Mouse (Mus musculus) hindbrain, postnatal 0 days (tissue): ENCODE results near the gene Olfr1056. TPM values are rescaled to one million over a fixed set of nuclear protein-coding genes. Genes with fewer than 3 reads are reported as not detected.
"Not testable (repeated sequence)": the region's sequence is repeated elsewhere in the genome, so short reads cannot be mapped to it uniquely, and the experiment has no call there.

Experiments used
- ATAC-seq: fragments of 200-750 bp; cut with Nextera tagmentation; 2 replicates; pipeline ENCODE4 v1.8.0; 2017; ENCODE audit warnings: mild to moderate bottlenecking, moderate TSS enrichment, moderate library complexity
- DNase-seq: peaks from one replicate; pipeline ENCODE4 v3.0.0-alpha.2; 2015; ENCODE audit warnings: low spot score
- H3K27ac ChIP-seq: fragments of 300-500 bp; sonication (generic); 2 replicates; pipeline ENCODE4 v1.5.1; 2014; ENCODE audit warnings: mild to moderate bottlenecking
- H3K27me3 ChIP-seq: fragments of 300-500 bp; sonication (generic); 2 replicates; pipeline ENCODE4 v1.6.1; 2014; ENCODE audit warnings: low read length, mixed read lengths; ENCODE audit not compliant: insufficient read depth
- H3K36me3 ChIP-seq: fragments of 300-500 bp; sonication (generic); 2 replicates; pipeline ENCODE4 v1.6.1; 2014; ENCODE audit warnings: low read length, mixed read lengths; ENCODE audit not compliant: insufficient read depth
- H3K4me1 ChIP-seq: fragments of 300-500 bp; sonication (generic); 2 replicates; pipeline ENCODE4 v1.6.1; 2014; ENCODE audit warnings: antibody characterized with exemption, low read length, mixed read lengths; ENCODE audit not compliant: insufficient read depth
- H3K4me2 ChIP-seq: fragments of 300-500 bp; sonication (generic); 2 replicates; pipeline ENCODE4 v1.6.1; 2014; ENCODE audit warnings: low read depth, mild to moderate bottlenecking, low read length, moderate library complexity, mixed read lengths
- H3K4me3 ChIP-seq: fragments of 300-500 bp; sonication (generic); 2 replicates; pipeline ENCODE4 v1.5.1; 2014; ENCODE audit warnings: low read length
- H3K9ac ChIP-seq: fragments of 300-500 bp; sonication (generic); replicated peaks from 2 replicates; pipeline ENCODE4 v1.6.1; 2014; ENCODE audit warnings: mild to moderate bottlenecking, low read length, moderate library complexity, mixed read lengths
- H3K9me3 ChIP-seq: fragments of 300-500 bp; sonication (generic); 2 replicates; pipeline ENCODE4 v1.6.1; 2016; ENCODE audit warnings: low read length, mixed read lengths
- CTCF ChIP-seq: IDR thresholded peaks from 2 replicates; pipeline ENCODE4 v1.5.1; 2016; ENCODE audit warnings: antibody characterized with exemption, control low read depth, low read depth
- WGBS: fragments of 180-500 bp; shearing (Covaris S2); extraction: QIAGEN DNeasy Blood & Tissue Kit; methylation state at CpG from one replicate; pipeline ENCODE4 v1.1.7; 2014; 5-methylcytosine and 5-hydroxymethylcytosine counted together
- polyA plus RNA-seq: library from polyadenylated mRNA; unstranded; fragments of >200 nt; fragmentation: Nextera tagmentation; extraction: Ambion mirVana; gene quantifications from 2 replicates; pipeline ENCODE4 v1.2.1, GENCODE M21; 2015
- total RNA-seq: library from RNA; depleted of rRNA; stranded (reverse); fragments of >200 nt; gene quantifications from 2 replicates; pipeline ENCODE4 v1.2.3, GENCODE M21; 2014; rRNA removed

Gene Olfr1056
- total RNA-seq (not detected in 2 replicates), polyA plus RNA-seq (not detected in 2 replicates)

GRCm38 (mm10) chr2:86362369-86362768 lies at the start of gene Olfr1056:
TSS of gene Olfr1056 (minus strand) at chr2:86362469.
- Histone ChIP-seq H3K9ac (no peak within 1 kb of the TSS), H3K4me3 (no peak within 1 kb of the TSS), H3K27me3 (no peaks in the 10 kb centered on the region), H3K36me3 (no peaks in the 10 kb centered on the region), H3K27ac (no peak within 1 kb of the TSS), H3K9me3 (no peaks in the 10 kb centered on the region), H3K4me1 (no peaks in the 10 kb centered on the region), H3K4me2 (no peak within 1 kb of the TSS)
- DNase-seq (no peak), ATAC-seq (no peak)
- no peak for TF ChIP-seq CTCF

- no peak overlapping the region for H3K4me3 ChIP-seq
- H3K9me3 ChIP-seq: no peaks in the 10 kb centered on the region
- no peak overlapping the region for H3K4me2 ChIP-seq
- H3K9ac ChIP-seq: no peak overlapping the region
- WGBS: 85% methylated on average over 2 of the region's 2 CpGs
- no peaks in the 10 kb centered on the region for H3K27me3 ChIP-seq
- no peak for TF ChIP-seq CTCF
- no peaks in the 10 kb centered on the region for H3K36me3 ChIP-seq
- DNase-seq: no peak
- ATAC-seq: no peak; the same call in 1 of the 2 replicates
- no peaks in the 10 kb centered on the region for H3K4me1 ChIP-seq
- H3K27ac ChIP-seq: no peak overlapping the region
Observed at GRCm38 (mm10) chr2:86395114-86395513, 32.8 kb upstream of the Olfr1056 start.

GRCm38 (mm10) chr2:86388461-86388860 lies 26.2 kb upstream of the Olfr1056 start, which contains the start of gene Olfr1058:
TSS of gene Olfr1058 (minus strand) at chr2:86388561.
- H3K9ac ChIP-seq, H3K4me3 ChIP-seq, ATAC-seq, H3K27me3 ChIP-seq, DNase-seq, H3K4me1 ChIP-seq, H3K27ac ChIP-seq, H3K9me3 ChIP-seq, H3K36me3 ChIP-seq, H3K4me2 ChIP-seq: not testable (repeated sequence)

GRCm38 (mm10) chr2:86378293-86378692 lies 16.0 kb upstream of the Olfr1056 start, which contains the start of gene Olfr1057:
TSS of gene Olfr1057 (minus strand) at chr2:86378393.
- H3K4me2 ChIP-seq: no peak within 1 kb of the TSS
- H3K4me1 ChIP-seq: no peaks in the 10 kb centered on the region
- no peaks in the 10 kb centered on the region for H3K9me3 ChIP-seq
- no peaks in the 10 kb centered on the region for H3K36me3 ChIP-seq
- no peaks in the 10 kb centered on the region for H3K27me3 ChIP-seq
- DNase-seq (no peak), ATAC-seq (no peak)
- no peak for TF ChIP-seq CTCF
- no peak within 1 kb of the TSS for H3K27ac ChIP-seq
- H3K9ac ChIP-seq: no peak within 1 kb of the TSS
- no peak within 1 kb of the TSS for H3K4me3 ChIP-seq

- DNase-seq, H3K4me2 ChIP-seq, H3K27ac ChIP-seq, H3K4me3 ChIP-seq, ATAC-seq, H3K9ac ChIP-seq, H3K36me3 ChIP-seq, H3K27me3 ChIP-seq, H3K9me3 ChIP-seq, H3K4me1 ChIP-seq: not testable (repeated sequence)
- WGBS: no CpG with 5 or more reads among the region's 6 CpGs
Observed at GRCm38 (mm10) chr2:86366342-86366741, 4.1 kb upstream of the Olfr1056 start.

- 68% methylated on average over 1 of the region's 1 CpGs for WGBS
Observed at GRCm38 (mm10) chr2:86351751-86352150, 10.5 kb downstream of the Olfr1056 start.

GRCm38 (mm10) chr2:86350184-86350583 lies 12.1 kb downstream of the Olfr1056 start, which contains the start of gene Olfr1055:
TSS of gene Olfr1055 (minus strand) at chr2:86350284.
- no peak within 1 kb of the TSS for H3K27ac ChIP-seq
- no peaks in the 10 kb centered on the region for H3K4me1 ChIP-seq
- H3K36me3 ChIP-seq: no peaks in the 10 kb centered on the region
- DNase-seq (no peak), ATAC-seq (no peak)
- WGBS: 92% methylated on average over 5 of the region's 5 CpGs
- no peaks in the 10 kb centered on the region for H3K27me3 ChIP-seq
- H3K9ac ChIP-seq: no peak within 1 kb of the TSS
- no peak within 1 kb of the TSS for H3K4me2 ChIP-seq
- H3K9me3 ChIP-seq: no peaks in the 10 kb centered on the region
- no peak within 1 kb of the TSS for H3K4me3 ChIP-seq
- TF ChIP-seq CTCF: no peak

More at GRCm38 (mm10) chr2:86351751-86352150, 10.5 kb downstream of the Olfr1056 start:
- not testable (repeated sequence) for ATAC-seq, H3K4me2 ChIP-seq, H3K36me3 ChIP-seq, H3K9ac ChIP-seq, H3K9me3 ChIP-seq, H3K4me1 ChIP-seq, H3K4me3 ChIP-seq, H3K27ac ChIP-seq, H3K27me3 ChIP-seq
- DNase-seq: peak; percentile 2
